8 mouse cellular contexts compared by ENCODE assay signal in the genomic region with DNA sequence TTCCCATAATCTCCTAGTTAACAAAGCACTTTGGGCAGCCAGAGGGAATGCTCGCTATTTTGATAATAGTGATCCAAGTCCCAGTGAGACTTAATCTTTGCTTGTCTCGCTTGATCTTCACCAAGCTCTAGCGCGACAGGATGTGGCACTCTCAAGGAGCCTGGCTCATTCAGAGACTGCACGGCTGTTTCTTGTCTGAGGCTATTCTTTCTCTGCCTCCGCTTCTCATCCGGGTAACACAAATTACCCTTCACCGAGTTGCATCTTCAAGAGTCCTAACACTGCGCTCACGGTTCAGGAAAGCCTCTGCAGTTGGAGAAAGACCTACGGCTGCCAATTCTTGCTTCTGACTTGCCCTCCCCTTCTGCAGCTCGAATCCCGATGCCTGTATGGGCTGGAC. TPM values are rescaled to one million over a fixed set of nuclear protein-coding genes. Genes with fewer than 3 reads are reported as not detected.
DNase-seq lines count a peak whose midpoint lies in the region; ATAC-seq and TF ChIP-seq lines count a peak whose summit lies in the region.

No protein-coding gene starts in this region.

- peaks cover 10% of the 10 kb centered on the region; the same call in 1 of the 2 replicates for H3K4me1 ChIP-seq in kidney, postnatal 0 days (replicated peaks; ENCODE audit: insufficient read depth, low read length)
- H3K4me1 ChIP-seq in hindbrain, embryonic 15.5 days (replicated peaks) = peaks cover 28% of the 10 kb centered on the region

- no peak for TF ChIP-seq CTCF in kidney, postnatal 0 days (IDR thresholded peaks at IDR 0.05; ENCODE audit: low read depth)

- WGBS in kidney, postnatal 0 days = 31% methylated on average over 13 of the region's 13 CpGs
- WGBS in hindbrain, embryonic 15.5 days = 34% methylated on average over 13 of the region's 13 CpGs

- ATAC-seq in kidney, postnatal 0 days (replicated peaks; ENCODE audit: low FRiP score, low read depth) = no peak
- peak; percentile 86 for ATAC-seq in activated CD4-positive, CD25-positive, alpha-beta regulatory T cell, adult 4 months
- ATAC-seq in hindbrain, embryonic 15.5 days (ENCODE audit: low FRiP score, low read depth) = no peak

- peak overlapping the region; percentile 68 for H3K9ac ChIP-seq in kidney, postnatal 0 days (ENCODE audit: low read depth, low read length)
- peak overlapping the region; percentile 77 for H3K9ac ChIP-seq in hindbrain, embryonic 15.5 days

- no peaks in the 10 kb centered on the region for H3K9me3 ChIP-seq in kidney, postnatal 0 days (replicated peaks; ENCODE audit: low read length)
- no peaks in the 10 kb centered on the region for H3K9me3 ChIP-seq in hindbrain, embryonic 15.5 days

- no peaks in the 10 kb centered on the region for H3K27me3 ChIP-seq in kidney, postnatal 0 days (ENCODE audit: insufficient read depth, low read length)
- no peaks in the 10 kb centered on the region for H3K27me3 ChIP-seq in hindbrain, embryonic 15.5 days
- no peaks in the 10 kb centered on the region for H3K27me3 ChIP-seq in myocyte (ENCODE audit: control insufficient read depth, insufficient read depth, insufficient read length)

- H3K4me2 ChIP-seq in kidney, postnatal 0 days (ENCODE audit: low read length) = peak overlapping the region; percentile 98
- H3K4me2 ChIP-seq in hindbrain, embryonic 15.5 days = peak overlapping the region; percentile 95
- H3K4me2 ChIP-seq in myocyte (ENCODE audit: low read depth) = peak overlapping the region; percentile 78

- 0 out of 2 replicates have a peak overlapping the region, but pooled peaks have one; percentile 42 for H3K27ac ChIP-seq in kidney, postnatal 0 days
- peak overlapping the region; percentile 85 for H3K27ac ChIP-seq in hindbrain, embryonic 15.5 days (replicated peaks)

- H3K36me3 ChIP-seq in kidney, postnatal 0 days (ENCODE audit: insufficient read depth, low read length) = peaks cover 8% of the 10 kb centered on the region; the same call in 1 of the 2 replicates
- H3K36me3 ChIP-seq in hindbrain, embryonic 15.5 days = peaks cover 7% of the 10 kb centered on the region; the same call in 1 of the 2 replicates
- H3K36me3 ChIP-seq in myocyte (ENCODE audit: control insufficient read depth, insufficient read depth) = no peaks in the 10 kb centered on the region

- H3ac ChIP-seq in myocyte (ENCODE audit: control insufficient read depth, insufficient read length) = peak overlapping the region; percentile 53

- TF ChIP-seq POLR2A in myocyte (IDR thresholded peaks at IDR 0.05; ENCODE audit: insufficient read length, low read depth) = no peak

- peak overlapping the region; percentile 75 for H3K4me3 ChIP-seq in kidney, postnatal 0 days (replicated peaks; ENCODE audit: low read depth, low read length)
- H3K4me3 ChIP-seq in hindbrain, embryonic 15.5 days = peak overlapping the region; percentile 88
- peak overlapping the region; percentile 29 for H3K4me3 ChIP-seq in myocyte

- H3K79me2 ChIP-seq in myocyte (ENCODE audit: control insufficient read depth, insufficient read depth) = no peaks in the 10 kb centered on the region

- DNase-seq in kidney, postnatal 0 days (ENCODE audit: low spot score) = no peak
- no peak for DNase-seq in kidney, adult 8-10 months
- no peak for DNase-seq in right cerebral cortex, adult 18-20 months
- DNase-seq in gastrocnemius, postnatal 14 days = no peak
- no peak for DNase-seq in gastrocnemius, adult 18-20 months (ENCODE audit: low spot score)

- intact Hi-C loops in gastrocnemius, postnatal 14 days (cut with DNase I; ENCODE audit: low total_unique reads) = no loop called here

TF ChIP-seq in myocyte, 11 proteins besides CTCF, POLR2A, EP300 and RAD21:
- no peak for TF ChIP-seq TCF12 (IDR thresholded peaks at IDR 0.05; ENCODE audit: insufficient read depth, poor library complexity, severe bottlenecking)
- no peak for TF ChIP-seq E2F4 (IDR thresholded peaks at IDR 0.05; ENCODE audit: insufficient read depth)
- no peak for TF ChIP-seq CEBPB (IDR thresholded peaks at IDR 0.05; ENCODE audit: insufficient read depth, poor library complexity, severe bottlenecking)
- TF ChIP-seq POLR2AphosphoS2 (IDR thresholded peaks at IDR 0.05; ENCODE audit: insufficient read length, low read depth) = no peak
- TF ChIP-seq REST (IDR thresholded peaks at IDR 0.05; ENCODE audit: insufficient read depth, insufficient read length) = no peak
- TF ChIP-seq MAX (IDR thresholded peaks at IDR 0.05; ENCODE audit: low read depth) = no peak
TF ChIP-seq in myocyte: peak in this region for 0.

RNA-seq across cellular contexts. Expression of a gene that starts 0.6 kb away (rescaled TPM):
- polyA plus RNA-seq in kidney, postnatal 0 days (2015; fragmentation: Nextera tagmentation; extraction: Ambion mirVana) = 126 and 133 TPM in 2 replicates
- 100 to 1,000 TPM; 264 to 293 TPM for polyA plus RNA-seq in activated CD4-positive, CD25-positive, alpha-beta regulatory T cell, adult 4 months (2017; shearing (Covaris generic))
- 170 and 192 TPM in 2 replicates for polyA plus RNA-seq in hindbrain, embryonic 15.5 days (2015; fragmentation: Nextera tagmentation; extraction: Ambion mirVana)
- 57.3 TPM for polyA plus RNA-seq in myocyte (2012; fragmentation: generic; extraction: Trizol)
- total RNA-seq in gastrocnemius, postnatal 14 days (2021) = 10 to 100 TPM; 22.1 to 24.4 TPM
- total RNA-seq in gastrocnemius, adult 18-20 months (2021) = 10 to 100 TPM; 26.6 to 29.1 TPM

RNA-seq across cellular contexts. Expression of a gene that starts 9.4 kb away (rescaled TPM):
- 7.7 and 8.1 TPM in 2 replicates for polyA plus RNA-seq in kidney, postnatal 0 days (2015; fragmentation: Nextera tagmentation; extraction: Ambion mirVana)
- polyA plus RNA-seq in activated CD4-positive, CD25-positive, alpha-beta regulatory T cell, adult 4 months (2017; shearing (Covaris generic)) = 10 to 100 TPM; 18.0 to 33.4 TPM
- polyA plus RNA-seq in hindbrain, embryonic 15.5 days (2015; fragmentation: Nextera tagmentation; extraction: Ambion mirVana) = 9.1 and 9.9 TPM in 2 replicates
- 12.7 TPM for polyA plus RNA-seq in myocyte (2012; fragmentation: generic; extraction: Trizol)
- 1 to 10 TPM; 4.7 to 5.6 TPM for total RNA-seq in gastrocnemius, postnatal 14 days (2021)
- 1 to 10 TPM; 5.8 to 6.2 TPM for total RNA-seq in gastrocnemius, adult 18-20 months (2021)

RNA-seq across cellular contexts. Expression of a gene that starts 27.0 kb away (rescaled TPM):
- 47.7 and 53.9 TPM in 2 replicates for polyA plus RNA-seq in kidney, postnatal 0 days (2015; fragmentation: Nextera tagmentation; extraction: Ambion mirVana)
- 10 to 100 TPM; 38.8 to 51.6 TPM for polyA plus RNA-seq in activated CD4-positive, CD25-positive, alpha-beta regulatory T cell, adult 4 months (2017; shearing (Covaris generic))
- 94.9 and 108 TPM in 2 replicates for polyA plus RNA-seq in hindbrain, embryonic 15.5 days (2015; fragmentation: Nextera tagmentation; extraction: Ambion mirVana)
- polyA plus RNA-seq in myocyte (2012; fragmentation: generic; extraction: Trizol) = 55.4 TPM
- total RNA-seq in gastrocnemius, postnatal 14 days (2021) = 10 to 100 TPM; 32.8 to 36.2 TPM
- 10 to 100 TPM; 25.4 to 31.6 TPM for total RNA-seq in gastrocnemius, adult 18-20 months (2021)

Comparison
In these comparisons a context has a peak if more than half of its experiments do, and no peak if none do; other contexts are left out.
1. H3K4me3 ChIP-seq: peak in every context shown above with its lines; median percentile 88 in hindbrain, embryonic 15.5 days; 75 in kidney, postnatal 0 days; 29 in myocyte.